Mouse (Mus musculus): ENCODE data around the gene Irak3. TPM values are rescaled to one million over a fixed set of nuclear protein-coding genes. Genes with fewer than 3 reads are reported as not detected.

Irak3 gene
- polyA plus RNA-seq, 1 experiment from 2014 or later = 0.67 TPM

DNA sequence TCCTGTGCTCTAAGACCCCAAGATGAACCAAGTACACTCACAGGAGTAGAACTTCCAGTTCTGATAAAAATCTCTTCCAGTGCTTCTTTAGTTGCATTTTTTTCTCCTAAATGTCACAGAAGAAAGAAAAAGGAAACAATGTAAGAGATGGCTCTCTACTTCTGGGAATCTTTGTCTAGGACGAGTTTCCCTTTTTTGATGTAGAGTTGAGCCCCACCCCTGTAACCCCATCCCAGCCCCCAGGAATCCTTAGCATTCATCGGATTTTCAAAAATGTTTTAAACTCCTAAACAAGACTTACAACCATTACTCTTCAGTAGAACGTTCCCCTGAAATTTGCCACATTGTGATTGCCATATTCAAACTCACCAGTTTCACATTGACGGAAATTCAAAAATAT is 31.7 kb downstream of the Irak3 start:
- Histone ChIP-seq H3K4me3 (no peak overlapping the region), H3K27ac (no peak overlapping the region), H3K4me2 (no peak overlapping the region), H3K36me3 (no peaks in the 10 kb centered on the region), H3K4me1 (peaks cover 3% of the 10 kb centered on the region; the same call in 1 of the 2 replicates), H3K27me3 (no peaks in the 10 kb centered on the region), H3K9ac (no peak overlapping the region), H3K9me3 (no peaks in the 10 kb centered on the region)
- WGBS = 71% methylated on average over 4 of the region's 4 CpGs
- ATAC-seq (ENCODE audit: borderline replicate concordance, extremely low read depth, low FRiP score, low TSS enrichment) = no peak

DNA sequence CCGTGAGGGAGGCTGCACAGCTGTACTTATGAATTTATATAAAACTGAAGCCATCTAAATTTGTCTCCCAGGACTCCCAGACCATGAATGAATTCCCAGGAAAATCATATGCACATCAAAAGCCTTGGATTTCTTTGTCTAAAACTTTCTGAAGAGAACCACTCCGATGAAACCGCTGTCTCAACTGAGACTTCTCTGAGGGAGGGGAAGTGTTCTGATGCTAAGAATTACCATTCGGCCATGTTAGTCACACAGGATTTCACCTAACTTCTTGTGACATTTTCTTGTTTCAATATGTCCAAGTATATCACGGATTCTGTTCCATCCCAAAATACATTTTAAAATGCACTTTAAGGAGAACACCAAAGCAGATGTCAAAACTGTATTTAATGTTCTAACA is 32.1 kb downstream of the Irak3 start:
- Histone ChIP-seq H3K4me1 (peaks cover 3% of the 10 kb centered on the region; the same call in 1 of the 2 replicates), H3K4me3 (no peak overlapping the region), H3K4me2 (no peak overlapping the region), H3K27ac (no peak overlapping the region), H3K27me3 (no peaks in the 10 kb centered on the region), H3K9me3 (no peaks in the 10 kb centered on the region), H3K9ac (no peak overlapping the region), H3K36me3 (no peaks in the 10 kb centered on the region)
- WGBS = 65% methylated on average over 5 of the region's 5 CpGs
- ATAC-seq (ENCODE audit: borderline replicate concordance, extremely low read depth, low FRiP score, low TSS enrichment) = no peak

DNA sequence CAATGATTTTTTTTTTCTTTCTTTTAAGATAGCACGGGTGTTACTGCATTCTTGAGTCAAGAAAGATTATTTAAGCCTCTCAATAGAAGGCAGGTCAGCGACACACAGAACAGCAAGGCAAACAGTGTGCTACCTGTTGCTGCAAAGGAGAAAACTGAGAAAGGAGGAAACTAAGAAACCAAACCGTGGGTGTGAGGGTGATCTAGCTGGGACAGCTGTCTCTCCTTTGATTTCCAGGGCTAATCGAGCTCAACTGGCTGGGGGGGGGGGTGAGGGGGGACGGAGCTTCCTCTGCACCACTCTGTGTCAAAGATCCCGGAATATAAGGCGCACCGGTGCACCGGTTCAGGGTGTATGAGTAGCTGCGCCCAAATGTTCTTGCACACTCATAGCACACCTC is 32.9 kb downstream of the Irak3 start:
- H3K4me2 ChIP-seq = no peak overlapping the region; the same call in 1 of the 2 replicates
- no peak overlapping the region for H3K27ac ChIP-seq
- no peak overlapping the region for H3K9ac ChIP-seq
- no peaks in the 10 kb centered on the region for H3K9me3 ChIP-seq
- no peak overlapping the region for H3K4me3 ChIP-seq
- 33% methylated on average over 10 of the region's 10 CpGs for WGBS
- H3K36me3 ChIP-seq = no peaks in the 10 kb centered on the region
- no peaks in the 10 kb centered on the region for H3K27me3 ChIP-seq
- peaks cover 3% of the 10 kb centered on the region; the same call in 1 of the 2 replicates for H3K4me1 ChIP-seq
- ATAC-seq (ENCODE audit: borderline replicate concordance, extremely low read depth, low FRiP score, low TSS enrichment) = no peak

DNA sequence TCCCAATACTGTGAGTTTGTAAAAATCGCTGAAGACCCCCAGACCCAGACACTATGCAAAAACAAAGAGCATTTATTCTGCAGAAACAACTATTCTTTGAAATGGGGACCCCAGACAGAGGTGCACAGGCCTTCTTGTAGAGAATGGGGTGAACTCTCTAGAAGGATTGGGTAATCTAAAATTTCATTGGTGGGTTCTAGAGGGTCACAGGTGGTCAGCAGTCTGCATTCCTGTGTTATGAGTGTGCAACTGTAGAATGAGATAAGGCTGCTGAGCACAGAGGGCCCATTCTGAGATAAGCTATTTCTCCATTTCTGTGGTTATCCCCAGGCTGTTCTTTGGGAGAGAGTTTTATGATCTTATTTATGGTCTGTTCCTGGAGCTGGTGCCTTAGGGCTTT is 33.9 kb downstream of the Irak3 start:
- Histone ChIP-seq H3K36me3 (no peaks in the 10 kb centered on the region), H3K27ac (no peak overlapping the region), H3K4me3 (no peak overlapping the region), H3K4me1 (peaks cover 3% of the 10 kb centered on the region; the same call in 1 of the 2 replicates), H3K27me3 (no peaks in the 10 kb centered on the region), H3K9me3 (no peaks in the 10 kb centered on the region), H3K4me2 (no peak overlapping the region), H3K9ac (no peak overlapping the region)
- ATAC-seq (ENCODE audit: borderline replicate concordance, extremely low read depth, low FRiP score, low TSS enrichment) = no peak
- 66% methylated on average over 1 of the region's 1 CpGs for WGBS

DNA sequence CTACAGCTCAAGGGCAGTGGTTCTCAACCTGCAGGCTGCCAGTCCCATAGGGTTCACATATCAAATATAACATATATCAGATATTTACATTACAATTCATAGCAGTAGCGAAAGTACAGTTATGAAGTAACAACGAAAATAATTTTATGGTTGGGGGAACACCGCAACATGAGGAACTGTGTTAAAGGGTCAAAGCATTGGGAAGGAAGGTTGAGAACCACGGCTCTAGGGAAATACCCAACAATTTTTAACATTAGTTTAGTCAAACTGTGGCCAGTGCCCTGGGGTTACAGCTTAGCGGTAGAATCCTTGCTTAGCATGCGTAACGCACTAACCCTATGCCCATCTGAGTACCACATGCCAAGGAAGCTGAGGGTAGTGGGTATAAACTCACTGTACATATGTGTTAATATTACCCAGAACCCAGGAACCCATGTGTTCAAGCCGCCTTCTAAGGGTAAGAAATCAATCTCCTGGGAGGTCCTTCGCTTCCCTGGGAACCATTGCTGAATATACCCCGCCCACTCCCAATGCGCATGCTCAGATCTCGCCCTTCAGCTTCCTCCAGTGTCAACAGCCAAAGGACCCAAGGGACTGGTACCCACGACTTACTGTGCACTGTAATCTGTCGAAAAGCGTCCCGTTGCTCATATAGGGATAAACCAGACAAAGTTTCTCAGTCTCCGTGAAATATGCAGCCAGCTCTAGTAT is 36.0 kb downstream of the Irak3 start:
- Histone ChIP-seq H3K4me2 (no peak overlapping the region), H3K27me3 (no peaks in the 10 kb centered on the region), H3K27ac (no peak overlapping the region), H3K9ac (no peak overlapping the region), H3K9me3 (no peaks in the 10 kb centered on the region), H3K36me3 (no peaks in the 10 kb centered on the region), H3K4me1 (peaks cover 3% of the 10 kb centered on the region; the same call in 1 of the 2 replicates), H3K4me3 (no peak overlapping the region)
- 82% methylated on average over 17 of the region's 17 CpGs for WGBS
- ATAC-seq (ENCODE audit: borderline replicate concordance, extremely low read depth, low FRiP score, low TSS enrichment) = no peak

DNA sequence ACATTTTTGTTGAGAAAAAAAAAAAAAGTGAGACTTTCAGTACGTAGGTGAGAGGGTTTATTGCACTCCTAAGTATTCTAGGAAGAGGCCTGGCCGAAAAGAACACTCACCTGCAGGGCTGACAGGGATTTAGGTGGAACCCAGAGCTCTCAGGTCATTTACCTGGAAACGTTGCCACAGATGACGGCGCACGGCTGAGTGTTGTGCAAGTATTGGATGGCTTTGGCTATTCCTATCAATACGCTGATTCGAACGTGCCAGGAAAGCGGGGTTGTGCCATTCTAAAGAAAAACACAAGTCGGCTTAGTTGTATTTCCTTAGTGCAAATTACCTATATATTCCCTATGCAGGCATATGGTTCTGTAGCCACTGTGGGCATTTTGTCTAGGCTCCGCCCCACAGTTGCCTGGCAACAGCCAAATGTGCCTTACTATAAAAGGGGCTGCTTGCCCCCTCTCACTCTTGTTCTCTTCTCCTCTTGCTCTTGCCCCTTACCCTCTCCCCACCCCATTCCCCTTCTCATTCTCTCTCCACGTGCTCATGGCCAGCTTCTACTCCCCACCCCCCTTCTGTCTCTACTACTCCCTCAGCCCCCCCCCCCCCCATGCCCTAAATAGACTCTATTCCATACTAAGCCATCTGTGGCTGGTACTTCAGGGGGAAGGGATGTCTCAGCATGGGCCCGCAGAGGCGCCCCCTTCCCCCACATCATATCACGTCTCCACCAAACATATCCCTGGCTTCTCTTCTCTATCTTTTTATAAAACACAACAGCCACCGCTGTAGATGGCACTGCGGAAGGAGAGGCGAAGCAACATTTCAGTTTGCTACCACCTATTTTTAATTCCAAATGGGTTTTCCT is 36.8 kb downstream of the Irak3 start:
- no peaks in the 10 kb centered on the region for H3K36me3 ChIP-seq
- no peaks in the 10 kb centered on the region for H3K9me3 ChIP-seq
- no peak overlapping the region for H3K9ac ChIP-seq
- no peak overlapping the region for H3K27ac ChIP-seq
- 84% methylated on average over 19 of the region's 19 CpGs for whole genome bisulfite sequencing
- H3K27me3 ChIP-seq = no peaks in the 10 kb centered on the region
- no peak overlapping the region for H3K4me2 ChIP-seq
- no peak overlapping the region for H3K4me3 ChIP-seq
- no peak for ATAC-seq (ENCODE audit: borderline replicate concordance, extremely low read depth, low FRiP score, low TSS enrichment)
- peaks cover 3% of the 10 kb centered on the region; the same call in 1 of the 2 replicates for H3K4me1 ChIP-seq

DNA sequence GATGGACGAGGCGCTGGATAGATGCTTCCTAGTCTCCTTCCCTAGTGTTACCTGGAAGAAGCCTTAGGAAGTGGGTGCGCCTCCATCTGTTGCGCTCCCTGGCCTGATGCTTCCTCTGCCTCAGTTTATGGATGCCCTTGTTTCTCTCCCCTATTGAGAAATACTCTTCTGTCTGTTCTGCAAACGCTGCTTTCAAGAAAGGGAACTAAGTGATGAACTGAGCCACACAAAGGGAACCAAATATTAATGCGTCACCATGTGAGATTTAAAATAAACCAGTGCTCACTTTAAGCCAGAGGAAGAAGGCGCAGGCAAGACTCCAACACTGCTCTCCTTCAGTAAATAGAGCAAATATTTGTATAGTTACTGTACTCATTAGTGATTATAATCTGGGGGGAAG is 38.4 kb downstream of the Irak3 start:
- Histone ChIP-seq H3K4me2 (no peak overlapping the region), H3K27me3 (no peaks in the 10 kb centered on the region), H3K36me3 (no peaks in the 10 kb centered on the region), H3K27ac (no peak overlapping the region), H3K9ac (no peak overlapping the region), H3K4me1 (no peaks in the 10 kb centered on the region), H3K9me3 (no peaks in the 10 kb centered on the region), H3K4me3 (no peak overlapping the region)
- ATAC-seq (ENCODE audit: borderline replicate concordance, extremely low read depth, low FRiP score, low TSS enrichment) = no peak
- 85% methylated on average over 7 of the region's 7 CpGs for WGBS

DNA sequence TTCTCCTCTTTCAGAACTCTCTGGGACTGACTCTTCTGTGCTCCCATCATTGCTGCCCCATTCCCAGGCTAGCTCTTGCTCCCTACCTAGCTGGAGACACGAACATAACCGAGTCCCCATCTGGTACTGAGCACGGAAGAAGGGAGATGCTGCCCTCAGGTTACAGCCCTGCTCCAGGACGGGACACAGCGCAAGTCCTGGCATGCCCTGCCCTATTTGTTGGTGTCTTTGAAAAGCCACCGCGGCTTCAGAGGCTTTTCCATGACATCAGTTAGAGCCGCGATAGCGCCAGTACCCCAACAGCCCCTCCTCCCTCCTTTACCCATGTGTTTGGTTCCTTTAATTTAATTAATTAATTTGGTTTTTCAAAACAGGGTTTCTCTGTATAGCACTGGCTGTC is 39.1 kb downstream of the Irak3 start:
- H3K9ac ChIP-seq = no peak overlapping the region
- H3K27me3 ChIP-seq = no peaks in the 10 kb centered on the region
- no peaks in the 10 kb centered on the region for H3K4me1 ChIP-seq
- ATAC-seq (ENCODE audit: borderline replicate concordance, extremely low read depth, low FRiP score, low TSS enrichment) = no peak
- no peaks in the 10 kb centered on the region for H3K36me3 ChIP-seq
- H3K4me2 ChIP-seq = no peak overlapping the region
- no peak overlapping the region for H3K27ac ChIP-seq
- no peaks in the 10 kb centered on the region for H3K9me3 ChIP-seq
- 88% methylated on average over 10 of the region's 10 CpGs for WGBS
- H3K4me3 ChIP-seq = no peak overlapping the region

DNA sequence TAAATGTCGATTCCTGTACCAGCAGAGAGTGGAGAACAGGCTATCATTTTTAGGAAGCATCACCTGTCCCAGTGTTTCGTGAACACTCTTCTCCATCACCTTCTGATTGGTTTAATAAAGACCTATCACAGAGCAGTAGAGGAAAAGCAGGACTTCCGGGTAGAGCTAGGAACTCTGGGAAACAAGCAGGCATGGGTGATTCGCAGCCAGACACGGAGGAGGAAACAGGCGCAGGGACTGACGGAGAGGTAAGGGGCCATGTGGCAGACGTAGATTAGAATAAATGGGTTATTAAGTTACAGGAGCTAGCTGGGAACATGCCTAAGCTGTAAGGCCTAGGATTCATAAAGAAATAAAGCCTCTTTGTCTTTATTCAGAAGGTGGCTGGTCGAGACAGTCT is 41.4 kb downstream of the Irak3 start:
- no peak for ATAC-seq (ENCODE audit: borderline replicate concordance, extremely low read depth, low FRiP score, low TSS enrichment)
- no peaks in the 10 kb centered on the region for H3K36me3 ChIP-seq
- H3K4me2 ChIP-seq = no peak overlapping the region
- no peaks in the 10 kb centered on the region for H3K9me3 ChIP-seq
- WGBS = 74% methylated on average over 9 of the region's 9 CpGs
- H3K9ac ChIP-seq = no peak overlapping the region
- H3K27ac ChIP-seq = no peak overlapping the region
- no peaks in the 10 kb centered on the region for H3K4me1 ChIP-seq
- H3K4me3 ChIP-seq = no peak overlapping the region
- no peaks in the 10 kb centered on the region for H3K27me3 ChIP-seq

DNA sequence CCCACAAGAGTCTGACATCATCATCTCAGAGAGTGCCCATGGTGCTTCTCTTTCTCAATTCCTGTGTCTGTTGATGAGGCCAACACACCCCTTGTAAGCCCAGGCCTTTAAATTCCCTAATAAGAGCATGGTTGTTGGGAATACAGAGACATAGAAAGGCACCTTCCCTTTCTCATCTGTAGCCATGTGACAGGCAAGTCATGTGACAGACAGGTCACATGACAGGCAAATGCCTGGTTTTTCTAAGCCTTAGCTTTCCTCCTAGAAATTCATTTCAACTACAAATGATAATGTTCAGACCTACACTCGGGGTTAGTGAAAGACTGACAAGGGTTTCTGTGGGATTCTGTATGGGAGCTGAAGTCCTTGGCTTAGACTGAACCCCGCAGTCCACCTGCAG is 48.0 kb downstream of the Irak3 start:
- no peaks in the 10 kb centered on the region for H3K27me3 ChIP-seq
- no peaks in the 10 kb centered on the region for H3K4me1 ChIP-seq
- ATAC-seq (ENCODE audit: borderline replicate concordance, extremely low read depth, low FRiP score, low TSS enrichment) = no peak
- no peaks in the 10 kb centered on the region for H3K36me3 ChIP-seq
- H3K4me2 ChIP-seq = no peak overlapping the region
- H3K27ac ChIP-seq = no peak overlapping the region
- 79% methylated on average over 2 of the region's 2 CpGs for WGBS
- H3K9ac ChIP-seq = no peak overlapping the region
- H3K9me3 ChIP-seq = no peaks in the 10 kb centered on the region
- no peak overlapping the region for H3K4me3 ChIP-seq

DNA sequence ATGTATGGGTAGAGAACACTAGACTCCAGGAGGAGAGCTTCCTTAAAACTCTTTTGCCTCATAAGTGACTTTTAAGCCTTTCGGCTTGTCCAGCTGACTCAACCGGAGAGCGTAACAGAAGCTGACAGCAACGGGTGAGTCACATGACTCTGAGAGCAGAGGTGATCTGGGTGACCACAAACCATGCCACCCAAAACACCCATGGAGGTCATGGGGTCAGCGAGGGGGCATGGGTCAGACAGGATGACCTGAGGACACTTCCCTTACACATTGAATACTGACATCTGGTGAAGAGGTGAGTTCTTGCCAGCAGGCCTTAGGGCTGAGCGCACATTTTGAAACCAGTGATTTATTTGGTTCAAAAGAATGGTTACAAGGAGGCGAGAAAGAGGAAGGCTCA is 50.3 kb downstream of the Irak3 start:
- H3K9me3 ChIP-seq = no peaks in the 10 kb centered on the region
- ATAC-seq (ENCODE audit: borderline replicate concordance, extremely low read depth, low FRiP score, low TSS enrichment) = no peak
- H3K4me2 ChIP-seq = no peak overlapping the region
- H3K27me3 ChIP-seq = no peaks in the 10 kb centered on the region
- WGBS = 89% methylated on average over 7 of the region's 7 CpGs
- H3K27ac ChIP-seq = no peak overlapping the region
- no peak overlapping the region for H3K4me3 ChIP-seq
- H3K4me1 ChIP-seq = no peaks in the 10 kb centered on the region
- no peaks in the 10 kb centered on the region for H3K36me3 ChIP-seq
- no peak overlapping the region for H3K9ac ChIP-seq

DNA sequence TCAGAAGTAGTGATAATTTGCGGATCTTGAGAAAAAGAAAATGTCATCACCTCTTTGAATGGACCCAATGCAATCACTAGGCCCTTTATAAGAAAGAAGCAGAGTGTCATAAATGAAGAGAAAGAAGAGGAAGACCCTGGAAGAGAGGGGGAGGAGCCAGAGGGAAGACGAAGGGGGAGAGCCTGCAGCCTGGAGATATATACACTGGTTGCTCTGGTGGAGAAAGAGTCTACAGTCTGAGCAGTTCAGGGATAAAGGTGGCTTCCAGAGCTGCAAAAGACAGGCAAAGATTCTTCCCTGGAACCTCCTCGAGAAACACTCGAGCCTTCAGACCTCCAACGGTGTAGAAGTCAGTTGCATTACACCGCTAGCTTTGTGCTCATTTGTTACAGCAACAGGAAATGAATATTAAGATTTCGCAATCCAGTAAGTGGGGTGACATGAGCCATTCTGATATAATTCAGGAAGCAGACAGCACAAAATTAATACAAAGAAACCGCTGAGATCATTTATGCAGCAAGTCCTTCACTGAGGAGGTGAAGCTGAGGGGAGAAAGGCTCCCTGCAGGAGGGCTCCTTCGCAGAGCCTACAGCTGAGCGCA is 60.9 kb downstream of the Irak3 start:
- no peak overlapping the region for H3K27ac ChIP-seq
- no peaks in the 10 kb centered on the region for H3K27me3 ChIP-seq
- no peak overlapping the region for H3K4me2 ChIP-seq
- ATAC-seq (ENCODE audit: borderline replicate concordance, extremely low read depth, low FRiP score, low TSS enrichment) = no peak
- 54% methylated on average over 10 of the region's 10 CpGs for WGBS
- H3K36me3 ChIP-seq = no peaks in the 10 kb centered on the region
- H3K4me1 ChIP-seq = no peaks in the 10 kb centered on the region
- no peak overlapping the region for H3K9ac ChIP-seq
- H3K4me3 ChIP-seq = no peak overlapping the region
- H3K9me3 ChIP-seq = no peaks in the 10 kb centered on the region
